Comparison of ENCODE assay signal across 7 mouse cellular contexts in genomic region chr11:80210321-80210720, GRCm38 (mm10). TPM values are rescaled to one million over a fixed set of nuclear protein-coding genes. Genes with fewer than 3 reads are reported as not detected.
DNase-seq lines count a peak whose midpoint lies in the region; ATAC-seq and TF ChIP-seq lines count a peak whose summit lies in the region.

No protein-coding gene starts in this region.

- TF ChIP-seq CTCF in forebrain, postnatal 0 days (IDR thresholded peaks at IDR 0.05; ENCODE audit: low read depth), result no peak

- H3K36me3 ChIP-seq in megakaryocyte, embryonic 14.5 days (replicated peaks; ENCODE audit: low read length), result peaks cover 25% of the 10 kb centered on the region
- H3K36me3 ChIP-seq in forebrain, postnatal 0 days (ENCODE audit: insufficient read depth), result peaks cover 10% of the 10 kb centered on the region
- H3K36me3 ChIP-seq in liver, embryonic 12.5 days, result peaks cover 27% of the 10 kb centered on the region

- WGBS in forebrain, postnatal 0 days, result 49% methylated on average over 6 of the region's 6 CpGs
- WGBS in liver, embryonic 12.5 days (ENCODE audit: insufficient replicate concordance), result 22% methylated on average over 6 of the region's 6 CpGs

- ATAC-seq in megakaryocyte, adult 5-6 weeks (ENCODE audit: poor library complexity, severe bottlenecking), result no peak
- ATAC-seq in forebrain, postnatal 0 days, result no peak
- ATAC-seq in liver, embryonic 12.5 days, result no peak

- H3K27me3 ChIP-seq in megakaryocyte, embryonic 14.5 days (replicated peaks), result no peaks in the 10 kb centered on the region
- no peaks in the 10 kb centered on the region for H3K27me3 ChIP-seq in forebrain, postnatal 0 days (ENCODE audit: insufficient read depth, low read length)
- H3K27me3 ChIP-seq in liver, embryonic 12.5 days (replicated peaks), result no peaks in the 10 kb centered on the region

- peak overlapping the region; percentile 63 for H3K4me2 ChIP-seq in forebrain, postnatal 0 days (ENCODE audit: low read depth)
- peak overlapping the region; percentile 80 for H3K4me2 ChIP-seq in liver, embryonic 12.5 days

- peak overlapping the region; percentile 100 for H3K4me3 ChIP-seq in megakaryocyte, embryonic 14.5 days (replicated peaks)
- 0 out of 2 replicates have a peak overlapping the region, but pooled peaks have one; percentile 89 for H3K4me3 ChIP-seq in forebrain, postnatal 0 days (ENCODE audit: low read depth, low read length)
- H3K4me3 ChIP-seq in liver, embryonic 12.5 days, result peak overlapping the region; percentile 74

- H3K27ac ChIP-seq in forebrain, postnatal 0 days (ENCODE audit: low read depth, low read length), result no peak overlapping the region
- no peak overlapping the region for H3K27ac ChIP-seq in liver, embryonic 12.5 days

- no peak for DNase-seq in forebrain, postnatal 0 days
- DNase-seq in retina, embryonic 14.5 days (ENCODE audit: low spot score), result no peak
- DNase-seq in layer of hippocampus, postnatal 10 days (ENCODE audit: low spot score in 2 of 2), result no peak
- no peak for DNase-seq in thymus, postnatal 36 days

- peaks cover 21% of the 10 kb centered on the region for H3K4me1 ChIP-seq in megakaryocyte, embryonic 14.5 days
- peaks cover 10% of the 10 kb centered on the region; the same call in 1 of the 2 replicates for H3K4me1 ChIP-seq in forebrain, postnatal 0 days (ENCODE audit: insufficient read depth)
- peaks cover 29% of the 10 kb centered on the region for H3K4me1 ChIP-seq in liver, embryonic 12.5 days

- no peak overlapping the region for H3K9ac ChIP-seq in forebrain, postnatal 0 days
- H3K9ac ChIP-seq in liver, embryonic 12.5 days, result peak overlapping the region; percentile 95

- no peaks in the 10 kb centered on the region for H3K9me3 ChIP-seq in megakaryocyte, embryonic 14.5 days
- H3K9me3 ChIP-seq in forebrain, postnatal 0 days (ENCODE audit: low read length), result no peaks in the 10 kb centered on the region
- H3K9me3 ChIP-seq in liver, embryonic 12.5 days (replicated peaks), result no peaks in the 10 kb centered on the region

RNA-seq across cellular contexts. Expression of gene Rhot1, which starts 1.5 kb away (rescaled TPM):
- polyA plus RNA-seq in megakaryocyte, embryonic 14.5 days (2012; ENCODE audit: insufficient read depth, low replicate concordance), result 2.6 and 3.2 TPM in 2 replicates
- 42.5 and 45.0 TPM in 2 replicates for total RNA-seq in megakaryocyte, adult 5-6 weeks (2015)
- 34.6 and 37.8 TPM in 2 replicates for total RNA-seq in megakaryocyte, adult 5-6 weeks (2017)
- 69.5 and 79.1 TPM in 2 replicates for total RNA-seq in forebrain, postnatal 0 days (2014; rRNA removed)
- polyA plus RNA-seq in forebrain, postnatal 0 days (2015; fragmentation: Nextera tagmentation; extraction: Ambion mirVana), result 56.0 and 61.0 TPM in 2 replicates
- 36.7 and 36.9 TPM in 2 replicates for polyA plus RNA-seq in liver, embryonic 12.5 days (2016; fragmentation: Nextera tagmentation; extraction: Ambion mirVana)
- 10 to 100 TPM; 62.2 to 64.0 TPM for total RNA-seq in layer of hippocampus, postnatal 10 days (2021)

RNA-seq across cellular contexts. Expression of gene Rnf135, which starts 26.7 kb away (rescaled TPM):
- polyA plus RNA-seq in megakaryocyte, embryonic 14.5 days (2012; ENCODE audit: insufficient read depth, low replicate concordance), result 2.6 and 3.6 TPM in 2 replicates
- 4.8 and 9.1 TPM in 2 replicates for total RNA-seq in megakaryocyte, adult 5-6 weeks (2015)
- total RNA-seq in megakaryocyte, adult 5-6 weeks (2017), result 4.4 and 4.7 TPM in 2 replicates
- total RNA-seq in forebrain, postnatal 0 days (2014; rRNA removed), result 1.3 and 2.0 TPM in 2 replicates
- 2.2 and 3.1 TPM in 2 replicates for polyA plus RNA-seq in forebrain, postnatal 0 days (2015; fragmentation: Nextera tagmentation; extraction: Ambion mirVana)
- 4.2 and 5.0 TPM in 2 replicates for polyA plus RNA-seq in liver, embryonic 12.5 days (2016; fragmentation: Nextera tagmentation; extraction: Ambion mirVana)
- total RNA-seq in layer of hippocampus, postnatal 10 days (2021), result 1 to 10 TPM; 3.3 to 4.1 TPM

RNA-seq across cellular contexts. Expression of gene Adap2, which starts 56.4 kb away (rescaled TPM):
- polyA plus RNA-seq in megakaryocyte, embryonic 14.5 days (2012; ENCODE audit: insufficient read depth, low replicate concordance), result 4.2 TPM in 1 of 2 replicates, not detected in the other
- 2.7 and 3.7 TPM in 2 replicates for total RNA-seq in megakaryocyte, adult 5-6 weeks (2015)
- 4.2 and 5.8 TPM in 2 replicates for total RNA-seq in megakaryocyte, adult 5-6 weeks (2017)
- 3.8 and 4.4 TPM in 2 replicates for total RNA-seq in forebrain, postnatal 0 days (2014; rRNA removed)
- polyA plus RNA-seq in forebrain, postnatal 0 days (2015; fragmentation: Nextera tagmentation; extraction: Ambion mirVana), result 2.2 and 3.2 TPM in 2 replicates
- 2.7 and 2.8 TPM in 2 replicates for polyA plus RNA-seq in liver, embryonic 12.5 days (2016; fragmentation: Nextera tagmentation; extraction: Ambion mirVana)
- 1 to 10 TPM; 8.5 to 9.7 TPM for total RNA-seq in layer of hippocampus, postnatal 10 days (2021)
